Mouse (Mus musculus) cerebellum, adult 9-10 months (tissue): ENCODE data around the gene H2al2a.

ENCODE experiments used
- DNase-seq: peaks from one replicate; pipeline ENCODE4 v3.0.0; 2022

Gene H2al2a

DNA sequence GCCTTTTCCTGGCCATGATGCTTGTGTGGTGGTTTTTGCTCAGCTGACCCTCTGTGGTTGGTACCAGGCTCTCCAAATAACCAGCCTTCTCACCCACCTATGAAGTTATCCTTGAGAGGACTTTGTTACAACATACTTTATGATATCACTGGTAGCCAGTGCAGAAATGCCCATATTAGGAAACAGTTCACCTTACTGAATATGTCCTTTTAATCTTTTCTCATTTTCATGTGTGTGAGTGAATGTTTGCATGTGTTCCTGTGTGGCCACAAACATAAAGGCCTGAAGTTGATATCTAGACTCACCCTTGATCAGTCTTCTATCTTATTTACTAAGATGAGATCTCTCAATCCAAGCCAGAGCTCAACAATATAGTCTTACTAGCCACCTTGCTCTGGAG, at the start of gene H2al2a:
TSS of gene H2al2a (minus strand) at position 101 of the 400 bp plus-strand sequence.
- no peak for DNase-seq

GRCm38 (mm10) chr2:18046186-18046585, 49.4 kb upstream of the H2al2a start:
- no peak for DNase-seq

DNA sequence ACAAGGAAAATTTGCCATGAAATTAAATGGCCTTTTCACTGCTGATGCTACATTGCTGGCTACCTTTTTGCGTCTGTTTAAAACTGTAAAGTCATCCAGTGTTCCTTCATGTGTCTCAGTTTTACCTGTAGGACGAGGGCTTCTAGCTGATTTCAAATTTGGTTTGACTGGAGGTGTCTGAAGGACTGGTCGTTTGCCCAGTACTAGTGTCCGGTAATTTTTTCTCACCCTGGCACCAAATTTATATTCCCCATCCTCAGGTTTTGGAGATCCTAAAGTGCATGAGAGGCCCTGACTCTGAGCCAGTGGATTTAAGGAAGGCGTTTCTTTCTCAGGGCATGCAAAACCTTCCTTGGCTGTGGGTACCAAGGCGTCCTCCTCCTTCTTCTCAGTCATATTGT, 49.0 kb upstream of the H2al2a start:
- no peak for DNase-seq

- peak; percentile 9 for DNase-seq
Measured at GRCm38 (mm10) chr2:18045143-18045780, 48.5 kb upstream of the H2al2a start.

GRCm38 (mm10) chr2:18041199-18041885, 44.6 kb upstream of the H2al2a start:
- DNase-seq = no peak

- DNase-seq = no peak
Measured at GRCm38 (mm10) chr2:18040347-18041160, 43.8 kb upstream of the H2al2a start.

- DNase-seq = no peak
Measured at GRCm38 (mm10) chr2:18039566-18040290, 43.0 kb upstream of the H2al2a start.

DNA sequence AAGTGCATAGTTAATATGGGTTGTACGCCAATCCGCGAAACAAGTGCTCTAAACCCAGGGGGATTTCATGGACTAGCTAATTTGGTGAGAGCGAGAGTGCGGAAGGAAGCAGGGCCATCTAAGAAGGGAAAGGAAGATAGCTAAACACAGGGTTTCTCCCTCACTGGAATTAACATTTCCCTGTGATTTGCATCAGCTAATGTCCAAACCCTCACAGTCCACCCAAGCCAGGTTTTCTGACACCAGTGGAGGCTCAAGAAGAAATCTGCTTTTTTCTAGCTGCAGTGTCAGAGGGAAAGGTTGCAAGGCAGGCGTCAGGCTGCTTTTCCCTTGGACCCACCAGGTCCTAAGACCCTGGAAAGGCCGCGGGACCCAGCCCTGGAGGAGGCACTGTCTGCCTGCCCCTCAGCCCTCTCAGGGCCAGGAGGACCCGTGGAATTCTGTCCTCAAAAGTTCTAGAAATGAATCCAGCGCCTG, 42.2 kb upstream of the H2al2a start:
- no peak for DNase-seq

- no peak for DNase-seq
Measured at GRCm38 (mm10) chr2:18038141-18038752, 41.5 kb upstream of the H2al2a start.

- no peak for DNase-seq
Measured at GRCm38 (mm10) chr2:18037491-18037890, 40.7 kb upstream of the H2al2a start, which contains the start of gene A930004D18Rik. A930004D18Rik (minus strand) TSS chr2:18037737.

- DNase-seq = no peak
Measured at GRCm38 (mm10) chr2:18034371-18035250, 37.9 kb upstream of the H2al2a start.

- DNase-seq = no peak
Measured at GRCm38 (mm10) chr2:18033166-18034108, 36.7 kb upstream of the H2al2a start.

DNA sequence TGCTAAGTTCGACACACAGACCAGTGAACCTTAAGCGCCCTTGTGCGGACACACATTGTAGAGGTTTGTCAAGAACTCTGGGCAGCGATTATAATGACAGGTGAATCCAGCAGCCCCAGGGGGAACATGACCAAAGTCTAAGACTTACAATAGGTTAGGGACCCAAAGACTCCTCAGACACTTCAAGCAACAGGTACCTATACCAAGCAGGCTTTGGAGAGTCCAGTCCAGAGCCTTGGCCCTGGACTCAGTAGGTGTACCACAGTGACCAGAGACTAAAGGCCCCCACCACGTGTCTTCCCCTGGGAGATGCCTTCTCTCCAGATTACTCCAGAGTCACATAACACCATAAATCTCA, 35.8 kb upstream of the H2al2a start:
- DNase-seq = peak; percentile 30

DNA sequence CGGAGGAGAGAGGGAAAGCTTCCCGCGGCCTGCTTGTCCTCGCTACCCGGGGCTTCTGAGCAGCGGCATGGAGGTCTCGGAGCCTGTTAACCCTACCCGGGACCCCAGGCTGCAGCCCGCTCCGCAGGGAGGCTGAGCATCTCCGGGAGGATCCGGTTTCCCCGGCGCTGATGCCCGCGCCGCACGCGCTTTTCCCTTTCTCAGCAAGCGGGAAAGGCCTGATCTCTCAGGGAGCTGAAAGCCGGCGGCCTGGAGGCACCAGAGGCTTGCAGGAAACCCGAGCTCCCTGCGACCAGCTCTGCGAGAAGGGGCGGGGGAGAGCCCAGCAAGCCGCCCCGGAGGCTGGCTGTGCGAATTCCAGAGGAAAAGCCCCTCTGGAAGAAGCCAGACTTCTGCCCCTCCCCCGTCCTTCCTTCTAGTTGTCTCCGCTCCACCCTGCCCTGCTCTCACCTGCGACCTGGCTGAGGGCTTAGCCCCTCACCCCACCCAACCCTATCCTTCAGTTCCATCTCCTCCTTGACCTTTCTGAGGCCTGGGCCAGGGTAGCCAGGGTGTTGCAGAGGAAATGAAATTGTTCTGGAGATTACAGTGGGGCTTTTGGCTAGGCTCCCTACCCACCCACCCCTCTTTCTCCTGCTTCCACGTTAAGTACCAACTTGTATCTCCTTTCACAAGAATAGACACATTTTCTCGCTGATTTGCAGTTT, 35.2 kb upstream of the H2al2a start:
- peak; percentile 28 for DNase-seq

- DNase-seq = peak; percentile 31
Measured at GRCm38 (mm10) chr2:18031271-18031821, 34.6 kb upstream of the H2al2a start.

DNA sequence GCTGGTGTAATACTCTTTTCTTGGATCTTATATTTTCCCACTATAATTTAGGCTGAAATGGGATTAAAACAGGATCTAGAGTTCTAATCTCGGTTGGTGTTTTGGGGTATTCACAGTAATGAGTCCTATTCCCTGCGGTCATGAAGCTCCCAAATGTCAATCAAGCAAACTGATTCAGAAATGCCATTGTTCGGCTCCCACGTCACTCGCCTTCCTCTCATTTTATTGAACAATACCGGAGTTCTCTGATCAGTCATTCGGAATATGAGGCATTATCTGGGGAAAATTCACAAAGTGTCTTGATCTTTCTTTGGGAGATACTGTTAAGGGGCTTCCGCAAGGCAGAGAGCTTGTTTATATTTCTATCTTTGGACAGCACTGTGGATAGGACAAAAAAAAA, 33.8 kb upstream of the H2al2a start:
- no peak for DNase-seq

- DNase-seq = no peak
Measured at GRCm38 (mm10) chr2:18029656-18030055, 32.9 kb upstream of the H2al2a start.

DNA sequence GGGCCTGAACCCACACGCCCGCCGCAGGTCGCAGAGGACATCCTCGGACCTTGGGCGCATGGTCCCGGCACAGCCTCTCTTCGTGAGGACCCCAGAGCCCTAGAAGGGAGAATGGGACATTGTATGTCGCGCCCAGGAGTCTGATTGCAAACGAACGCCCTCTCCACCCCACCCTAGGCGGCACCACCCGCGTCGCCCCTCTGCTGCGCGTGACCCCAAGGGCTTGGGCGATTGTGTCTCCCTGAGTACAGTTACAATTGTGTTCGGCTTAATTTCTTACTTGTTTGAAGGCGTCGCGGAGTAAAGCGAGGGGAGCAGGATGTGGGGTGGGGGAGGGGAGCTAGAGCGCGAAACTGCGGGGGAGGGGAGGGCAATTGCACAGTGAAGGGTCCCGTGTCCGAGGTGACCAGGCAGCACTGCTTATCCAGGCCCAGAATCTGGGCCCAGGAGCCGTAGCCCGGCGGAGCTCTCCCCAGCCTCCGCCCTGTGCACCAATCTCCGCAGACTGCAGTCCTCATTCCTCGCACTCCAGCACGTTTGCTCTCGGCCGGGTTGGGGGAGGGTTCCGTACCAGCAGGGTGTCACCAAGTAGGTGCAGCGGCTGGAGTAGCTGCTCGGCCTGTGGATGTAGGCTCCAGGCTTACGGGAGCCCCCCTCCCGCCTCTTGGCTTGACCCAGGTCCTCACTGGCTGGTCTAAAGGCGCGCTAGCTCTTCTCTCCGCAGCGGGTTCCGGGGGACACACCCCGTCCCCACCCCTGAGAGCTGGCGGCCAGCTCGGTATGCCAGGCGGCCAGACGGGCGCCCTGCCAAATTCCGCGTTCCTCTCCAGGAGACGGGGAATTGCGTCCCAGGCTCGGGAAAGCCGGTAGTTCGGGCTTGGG, 31.6 kb upstream of the H2al2a start:
- peak; percentile 88 for DNase-seq
